Mouse (Mus musculus): ENCODE measurements around the gene Cd2. TPM values are rescaled to one million over a fixed set of nuclear protein-coding genes. Genes with fewer than 3 reads are reported as not detected.

The Cd2 gene
- polyA plus RNA-seq, 1 experiment from 2014 or later, result not detected

GRCm38 (mm10) chr3:101295931-101296820 is 8.4 kb upstream of the Cd2 start:
- ATAC-seq (replicated peaks; ENCODE audit: low FRiP score) (no peak), DNase-seq (ENCODE audit: low spot score) (no peak)
- Histone ChIP-seq H3K27ac (ENCODE audit: low read depth, low read length) (no peak overlapping the region), H3K36me3 (ENCODE audit: control insufficient read depth, insufficient read depth, low read length) (no peaks in the 10 kb centered on the region), H3K9ac (ENCODE audit: low read length) (no peak overlapping the region), H3K27me3 (ENCODE audit: control insufficient read depth, insufficient read depth, low read length) (no peaks in the 10 kb centered on the region), H3K4me3 (ENCODE audit: low read depth, low read length) (no peak overlapping the region), H3K9me3 (ENCODE audit: control insufficient read depth, low read length) (no peaks in the 10 kb centered on the region), H3K4me1 (replicated peaks; ENCODE audit: control insufficient read depth, insufficient read depth, low read length) (peaks cover 9% of the 10 kb centered on the region; the same call in 1 of the 2 replicates), H3K4me2 (ENCODE audit: low read depth, low read length, severe bottlenecking) (no peak overlapping the region)
- WGBS, result 69% methylated on average over 15 of the region's 15 CpGs

GRCm38 (mm10) chr3:101295366-101295867 is 7.7 kb upstream of the Cd2 start:
- ATAC-seq (replicated peaks; ENCODE audit: low FRiP score) (peak; percentile 65; the same call in 1 of the 2 replicates), DNase-seq (ENCODE audit: low spot score) (peak; percentile 94)
- no peak overlapping the region for H3K4me2 ChIP-seq (ENCODE audit: low read depth, low read length, severe bottlenecking)
- peaks cover 5% of the 10 kb centered on the region; the same call in 1 of the 2 replicates for H3K4me1 ChIP-seq (replicated peaks; ENCODE audit: control insufficient read depth, insufficient read depth, low read length)
- no peak overlapping the region for H3K4me3 ChIP-seq (ENCODE audit: low read depth, low read length)
- H3K9me3 ChIP-seq (ENCODE audit: control insufficient read depth, low read length), result no peaks in the 10 kb centered on the region
- 7% methylated on average over 11 of the region's 11 CpGs for WGBS
- no peak overlapping the region for H3K9ac ChIP-seq (ENCODE audit: low read length)
- H3K36me3 ChIP-seq (ENCODE audit: control insufficient read depth, insufficient read depth, low read length), result no peaks in the 10 kb centered on the region
- H3K27ac ChIP-seq (ENCODE audit: low read depth, low read length), result no peak overlapping the region
- H3K27me3 ChIP-seq (ENCODE audit: control insufficient read depth, insufficient read depth, low read length), result no peaks in the 10 kb centered on the region

GRCm38 (mm10) chr3:101294487-101295365 is 7.0 kb upstream of the Cd2 start:
- WGBS, result 70% methylated on average over 10 of the region's 10 CpGs
- ATAC-seq (replicated peaks; ENCODE audit: low FRiP score) (peak; percentile 45), DNase-seq (ENCODE audit: low spot score) (no peak)
- no peaks in the 10 kb centered on the region for H3K9me3 ChIP-seq (ENCODE audit: control insufficient read depth, low read length)
- H3K4me3 ChIP-seq (ENCODE audit: low read depth, low read length), result no peak overlapping the region
- no peak overlapping the region for H3K4me2 ChIP-seq (ENCODE audit: low read depth, low read length, severe bottlenecking)
- no peaks in the 10 kb centered on the region for H3K36me3 ChIP-seq (ENCODE audit: control insufficient read depth, insufficient read depth, low read length)
- no peak overlapping the region for H3K9ac ChIP-seq (ENCODE audit: low read length)
- H3K27me3 ChIP-seq (ENCODE audit: control insufficient read depth, insufficient read depth, low read length), result no peaks in the 10 kb centered on the region
- no peak overlapping the region for H3K27ac ChIP-seq (ENCODE audit: low read depth, low read length)
- no peaks in the 10 kb centered on the region for H3K4me1 ChIP-seq (replicated peaks; ENCODE audit: control insufficient read depth, insufficient read depth, low read length)

GRCm38 (mm10) chr3:101293571-101294135 is 5.9 kb upstream of the Cd2 start:
- Histone ChIP-seq H3K36me3 (ENCODE audit: control insufficient read depth, insufficient read depth, low read length) (no peaks in the 10 kb centered on the region), H3K27me3 (ENCODE audit: control insufficient read depth, insufficient read depth, low read length) (no peaks in the 10 kb centered on the region), H3K4me1 (replicated peaks; ENCODE audit: control insufficient read depth, insufficient read depth, low read length) (no peaks in the 10 kb centered on the region), H3K9me3 (ENCODE audit: control insufficient read depth, low read length) (no peaks in the 10 kb centered on the region), H3K9ac (ENCODE audit: low read length) (no peak overlapping the region), H3K27ac (ENCODE audit: low read depth, low read length) (no peak overlapping the region), H3K4me2 (ENCODE audit: low read depth, low read length, severe bottlenecking) (no peak overlapping the region), H3K4me3 (ENCODE audit: low read depth, low read length) (no peak overlapping the region)
- DNase-seq (ENCODE audit: low spot score), result no peak
- 87% methylated on average over 8 of the region's 8 CpGs for WGBS
- no peak for ATAC-seq (replicated peaks; ENCODE audit: low FRiP score)

GRCm38 (mm10) chr3:101292611-101293010 is 4.9 kb upstream of the Cd2 start:
- Histone ChIP-seq H3K36me3 (ENCODE audit: control insufficient read depth, insufficient read depth, low read length) (no peaks in the 10 kb centered on the region), H3K27ac (ENCODE audit: low read depth, low read length) (no peak overlapping the region), H3K9me3 (ENCODE audit: control insufficient read depth, low read length) (no peaks in the 10 kb centered on the region), H3K27me3 (ENCODE audit: control insufficient read depth, insufficient read depth, low read length) (no peaks in the 10 kb centered on the region), H3K4me1 (replicated peaks; ENCODE audit: control insufficient read depth, insufficient read depth, low read length) (no peaks in the 10 kb centered on the region), H3K4me3 (ENCODE audit: low read depth, low read length) (no peak overlapping the region), H3K4me2 (ENCODE audit: low read depth, low read length, severe bottlenecking) (no peak overlapping the region), H3K9ac (ENCODE audit: low read length) (no peak overlapping the region)
- ATAC-seq (replicated peaks; ENCODE audit: low FRiP score), result no peak
- WGBS, result 86% methylated on average over 5 of the region's 5 CpGs
- DNase-seq (ENCODE audit: low spot score), result no peak

- Histone ChIP-seq H3K9ac (ENCODE audit: low read length) (no peak overlapping the region), H3K4me1 (replicated peaks; ENCODE audit: control insufficient read depth, insufficient read depth, low read length) (no peaks in the 10 kb centered on the region), H3K27ac (ENCODE audit: low read depth, low read length) (no peak overlapping the region), H3K27me3 (ENCODE audit: control insufficient read depth, insufficient read depth, low read length) (no peaks in the 10 kb centered on the region), H3K4me3 (ENCODE audit: low read depth, low read length) (no peak overlapping the region), H3K4me2 (ENCODE audit: low read depth, low read length, severe bottlenecking) (no peak overlapping the region), H3K9me3 (ENCODE audit: control insufficient read depth, low read length) (no peaks in the 10 kb centered on the region), H3K36me3 (ENCODE audit: control insufficient read depth, insufficient read depth, low read length) (no peaks in the 10 kb centered on the region)
- ATAC-seq (replicated peaks; ENCODE audit: low FRiP score) (no peak), DNase-seq (ENCODE audit: low spot score) (no peak)
- 85% methylated on average over 19 of the region's 19 CpGs for WGBS
Measured at GRCm38 (mm10) chr3:101290587-101291520, 3.1 kb upstream of the Cd2 start.

GRCm38 (mm10) chr3:101290036-101290435 is 2.3 kb upstream of the Cd2 start:
- H3K4me2 ChIP-seq (ENCODE audit: low read depth, low read length, severe bottlenecking), result no peak overlapping the region
- ATAC-seq (replicated peaks; ENCODE audit: low FRiP score) (no peak), DNase-seq (ENCODE audit: low spot score) (no peak)
- 91% methylated on average over 7 of the region's 7 CpGs for WGBS
- no peak overlapping the region for H3K9ac ChIP-seq (ENCODE audit: low read length)
- no peaks in the 10 kb centered on the region for H3K4me1 ChIP-seq (replicated peaks; ENCODE audit: control insufficient read depth, insufficient read depth, low read length)
- H3K4me3 ChIP-seq (ENCODE audit: low read depth, low read length), result no peak overlapping the region
- no peak overlapping the region for H3K27ac ChIP-seq (ENCODE audit: low read depth, low read length)
- H3K9me3 ChIP-seq (ENCODE audit: control insufficient read depth, low read length), result no peaks in the 10 kb centered on the region
- H3K36me3 ChIP-seq (ENCODE audit: control insufficient read depth, insufficient read depth, low read length), result no peaks in the 10 kb centered on the region
- no peaks in the 10 kb centered on the region for H3K27me3 ChIP-seq (ENCODE audit: control insufficient read depth, insufficient read depth, low read length)

Data from forebrain, embryonic 11.5 days (tissue).